Mouse (Mus musculus) natural killer cell, adult 2 months (primary cell): ENCODE data around the gene Hmgb2.
"Not testable (repeated sequence)": the region's sequence is repeated elsewhere in the genome, so short reads cannot be mapped to it uniquely, and the experiment has no call there.

Experiments used
- DNase-seq, 2 experiments: peaks; one replicate each; pipeline ENCODE4 v3.0.0; 2022; ENCODE audit warnings: low spot score in 2 of 2

Hmgb2 gene

DNA sequence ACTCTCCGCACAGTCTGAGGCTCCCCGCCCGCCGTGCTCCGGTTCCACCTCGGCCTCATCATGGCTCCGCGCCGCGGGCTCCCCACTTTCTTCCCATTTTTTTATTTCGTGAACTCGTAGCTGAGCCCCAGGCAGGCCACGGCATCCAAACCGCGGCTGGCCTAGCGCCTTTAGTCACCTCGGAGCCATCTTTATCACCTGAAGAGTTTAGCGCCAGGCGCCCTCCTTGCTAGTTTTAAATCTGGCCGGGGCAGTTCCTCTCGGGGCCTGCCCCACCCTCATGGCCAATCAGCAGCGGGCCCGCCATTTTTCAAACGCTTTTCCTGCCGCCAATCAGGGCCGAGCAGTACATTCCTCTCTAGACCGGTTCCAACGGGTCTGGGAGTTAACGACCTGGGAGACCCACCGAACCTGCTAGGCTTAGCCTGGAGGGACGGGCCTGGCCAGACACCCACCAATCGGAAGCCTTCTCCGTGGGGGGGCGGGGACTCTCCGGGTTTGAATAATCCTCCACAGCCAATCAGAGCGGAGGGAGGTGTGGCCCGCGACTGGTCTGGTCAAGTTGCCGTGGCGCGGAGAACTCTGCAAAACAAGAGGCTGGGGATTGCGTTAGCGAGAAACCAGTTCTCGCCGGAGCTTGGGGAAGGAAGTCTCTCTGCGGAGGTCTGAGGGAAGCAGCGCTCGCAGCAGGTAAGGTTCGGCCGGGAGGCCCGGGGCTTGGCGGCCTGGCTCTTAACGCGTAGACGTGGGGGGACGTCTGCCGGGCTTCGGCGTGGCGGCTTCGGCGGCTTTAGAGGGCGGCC, at the start of gene Hmgb2:
Gene Hmgb2 (plus strand): TSS at position 592 of the 803 bp plus-strand sequence.
- DNase-seq: peak; percentile 100

DNA sequence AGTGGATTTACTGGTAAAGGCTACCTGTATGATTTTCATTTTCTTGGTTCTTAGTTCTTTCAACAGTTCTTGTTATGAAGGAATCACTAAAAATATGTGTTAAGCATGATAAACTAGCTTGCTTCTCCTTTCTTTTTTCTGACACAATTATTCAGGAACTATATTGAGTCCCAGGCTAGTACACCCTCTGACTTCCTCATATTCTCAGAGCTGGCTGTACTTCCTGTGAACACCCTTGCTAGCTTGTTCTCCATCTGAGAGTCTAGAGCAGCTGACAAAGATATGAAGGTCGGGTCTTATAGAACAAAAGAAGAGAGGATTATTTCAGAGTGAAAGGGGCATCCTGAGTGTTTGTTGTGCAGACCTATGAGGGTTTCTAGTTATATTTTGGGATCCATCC, 48.9 kb upstream of the Hmgb2 start:
- DNase-seq: no peak

- no peak for DNase-seq
Measured at GRCm38 (mm10) chr8:57463757-57464156, 48.0 kb upstream of the Hmgb2 start.

- no peak for DNase-seq
Measured at GRCm38 (mm10) chr8:57468624-57469023, 43.1 kb upstream of the Hmgb2 start.

- no peak for DNase-seq
Measured at GRCm38 (mm10) chr8:57470863-57471262, 40.8 kb upstream of the Hmgb2 start.

DNA sequence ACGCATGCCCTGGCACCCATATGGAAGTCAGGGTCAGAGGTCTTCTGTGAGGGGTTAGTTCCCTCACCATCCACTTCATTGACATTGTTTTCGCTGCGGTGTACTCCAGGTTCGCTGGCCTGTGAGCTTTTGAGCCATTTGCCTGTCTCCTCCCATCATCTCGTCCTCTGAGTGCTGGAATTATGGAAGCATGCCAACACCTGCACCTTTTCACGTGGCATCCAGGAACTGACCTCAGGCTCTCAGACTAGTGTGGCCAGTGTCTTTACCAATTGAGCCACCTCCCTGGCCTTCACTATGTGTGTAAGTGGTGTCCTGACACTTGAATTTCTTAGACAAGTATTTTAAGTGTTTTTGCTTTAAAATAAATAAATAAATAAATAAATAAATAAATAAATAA, 38.0 kb upstream of the Hmgb2 start:
- DNase-seq: no peak

DNA sequence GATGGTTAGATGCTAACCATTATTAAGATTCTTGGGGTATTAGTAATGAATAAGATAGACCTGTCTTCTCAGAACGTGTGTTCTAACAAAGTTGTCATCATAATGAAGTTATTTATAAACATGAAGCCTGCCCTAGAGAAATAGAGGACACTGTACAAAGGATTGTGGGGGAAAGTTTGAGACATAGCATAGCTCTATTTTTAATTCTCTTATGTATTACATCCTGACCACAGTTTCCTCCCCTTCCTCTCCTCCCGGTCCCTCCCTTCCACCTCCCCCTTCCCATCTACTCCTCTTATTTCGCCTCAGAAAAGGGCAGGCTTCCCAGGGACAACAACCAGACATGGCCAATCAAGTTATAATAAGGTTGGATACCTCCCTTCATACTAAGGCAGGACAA, 33.3 kb upstream of the Hmgb2 start:
- no peak for DNase-seq

GRCm38 (mm10) chr8:57479700-57480099, 32.0 kb upstream of the Hmgb2 start:
- no peak for DNase-seq

GRCm38 (mm10) chr8:57480606-57481005, 31.1 kb upstream of the Hmgb2 start:
- no peak for DNase-seq

DNA sequence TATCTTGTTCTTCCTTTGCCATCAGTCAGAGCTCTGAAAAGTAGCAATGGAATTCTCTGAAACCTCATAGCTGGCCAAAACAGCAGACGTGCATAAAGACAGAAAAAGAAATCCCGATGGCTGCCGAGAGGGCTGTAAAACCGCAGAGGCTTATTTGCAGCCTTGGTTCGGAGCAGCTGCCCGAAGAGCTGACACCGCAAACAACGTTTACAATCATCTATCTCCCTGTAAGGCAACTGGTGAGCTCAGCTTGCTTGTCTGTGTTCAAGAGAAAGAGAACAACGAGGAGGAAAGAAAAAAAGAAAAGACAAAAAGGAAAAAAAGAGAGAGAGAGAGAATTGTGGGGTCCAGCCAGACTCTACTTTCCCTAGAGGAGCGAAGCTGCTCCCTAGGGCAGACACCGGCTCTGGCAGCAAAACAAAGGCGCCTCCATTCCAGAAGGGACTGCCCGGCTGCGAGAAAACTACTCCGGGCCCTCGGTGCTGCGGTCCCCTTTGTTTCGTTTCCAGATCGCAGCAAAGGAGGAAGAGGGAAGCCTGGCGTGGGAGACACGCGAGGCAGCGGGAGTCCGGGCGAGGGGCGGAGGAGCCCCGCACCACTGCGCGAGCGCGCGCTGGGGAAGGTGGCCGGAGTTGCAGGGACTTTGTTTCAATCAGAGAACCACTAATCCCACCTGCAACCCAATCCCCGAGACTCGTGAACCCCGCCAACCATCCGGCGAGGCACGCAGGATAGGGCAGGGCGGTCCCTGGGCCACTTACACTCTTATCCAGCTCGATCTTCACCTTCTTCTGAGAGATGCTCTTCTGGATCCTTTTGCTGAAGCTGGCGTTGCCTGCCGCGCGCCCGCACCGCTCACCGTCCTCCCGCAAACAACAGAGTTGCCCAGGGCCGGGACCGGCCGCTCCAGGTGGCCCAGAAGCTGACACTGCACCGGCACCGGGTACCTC, 24.9 kb upstream of the Hmgb2 start:
- peak in 1 of 2 experiments; percentile 7 for DNase-seq

- peak; percentile 97 to 98 for DNase-seq
Measured at GRCm38 (mm10) chr8:57487441-57488155, 24.1 kb upstream of the Hmgb2 start, which contains the start of gene Sap30. Gene Sap30, minus strand, starts transcription at chr8:57487860.

- DNase-seq: peak; percentile 55 to 70
Measured at GRCm38 (mm10) chr8:57488312-57488765, 23.4 kb upstream of the Hmgb2 start.

DNA sequence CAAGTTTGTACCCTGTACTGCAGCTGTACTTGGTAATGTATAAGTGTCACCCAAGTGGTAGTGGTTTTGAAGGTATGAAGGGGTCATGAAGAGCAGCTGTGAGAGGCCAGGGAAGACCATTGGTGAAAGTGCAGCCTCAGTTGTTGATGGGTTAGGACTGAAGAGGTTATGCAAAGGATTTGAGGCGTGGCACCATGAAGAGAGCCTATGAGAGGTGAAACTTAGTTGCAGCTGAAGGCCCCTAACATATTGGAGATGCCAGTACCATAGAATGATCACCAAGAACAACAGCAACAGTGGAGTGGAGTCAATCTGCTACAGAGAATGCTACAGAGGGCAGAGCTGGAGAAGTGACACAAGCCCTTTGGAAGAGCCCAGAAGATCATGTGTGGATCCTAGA, 22.3 kb upstream of the Hmgb2 start:
- no peak for DNase-seq

DNA sequence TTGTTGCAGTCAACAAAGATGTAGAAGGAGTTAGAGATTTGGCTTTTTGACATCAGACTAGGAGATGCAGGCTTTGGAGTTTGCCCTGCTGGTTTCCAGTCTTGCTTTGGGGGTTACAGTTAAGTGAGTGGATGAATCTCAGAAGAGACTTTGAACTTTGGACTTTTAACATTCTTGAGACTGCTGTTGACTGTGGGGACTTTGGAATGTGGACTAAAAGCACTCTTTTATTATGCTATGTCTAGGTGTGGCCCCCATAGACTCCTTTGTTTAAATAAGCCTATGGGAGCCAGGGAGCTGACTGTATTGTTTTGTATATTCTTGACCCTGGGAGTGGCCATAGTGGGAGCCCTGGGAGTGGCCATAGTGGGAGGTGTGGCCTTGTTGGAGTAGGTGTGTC, 21.8 kb upstream of the Hmgb2 start:
- DNase-seq: no peak

DNA sequence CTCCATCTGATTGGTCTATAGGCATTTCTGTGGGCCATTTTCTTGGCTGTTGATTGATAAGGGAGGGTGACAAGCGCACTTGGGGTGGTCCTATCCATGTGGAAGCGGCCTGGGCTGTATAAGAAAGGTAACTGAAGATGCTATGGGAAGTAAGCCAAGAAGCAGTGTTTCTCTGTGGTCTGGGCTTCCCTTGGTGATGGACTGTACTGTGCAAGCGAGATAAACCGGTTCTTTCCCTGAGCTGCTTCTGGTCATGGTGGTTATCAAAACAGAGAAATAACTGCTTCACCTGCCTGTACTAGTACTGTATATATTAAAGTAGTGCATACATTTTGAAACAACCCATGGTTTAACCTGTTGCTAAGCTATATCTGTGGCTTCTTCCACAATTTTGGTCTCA, 19.8 kb upstream of the Hmgb2 start:
- DNase-seq: no peak

DNA sequence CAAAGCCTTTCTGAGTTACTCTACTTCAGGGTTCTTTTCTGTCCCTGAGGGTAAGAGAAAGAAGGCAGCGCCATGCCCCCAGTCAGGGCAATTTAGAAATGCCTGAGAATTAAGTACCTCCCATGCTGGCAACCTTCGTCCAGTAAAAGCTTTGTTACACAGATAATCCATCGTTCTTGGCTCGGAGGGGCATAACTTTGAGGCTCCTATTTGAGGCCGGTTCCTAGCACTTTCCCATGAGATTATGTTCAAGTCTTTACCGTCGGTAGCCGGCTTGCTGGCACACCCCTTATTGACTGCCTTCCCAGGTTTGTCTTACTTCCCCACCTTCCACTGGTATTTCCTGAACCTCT, 13.2 kb upstream of the Hmgb2 start:
- no peak for DNase-seq

DNA sequence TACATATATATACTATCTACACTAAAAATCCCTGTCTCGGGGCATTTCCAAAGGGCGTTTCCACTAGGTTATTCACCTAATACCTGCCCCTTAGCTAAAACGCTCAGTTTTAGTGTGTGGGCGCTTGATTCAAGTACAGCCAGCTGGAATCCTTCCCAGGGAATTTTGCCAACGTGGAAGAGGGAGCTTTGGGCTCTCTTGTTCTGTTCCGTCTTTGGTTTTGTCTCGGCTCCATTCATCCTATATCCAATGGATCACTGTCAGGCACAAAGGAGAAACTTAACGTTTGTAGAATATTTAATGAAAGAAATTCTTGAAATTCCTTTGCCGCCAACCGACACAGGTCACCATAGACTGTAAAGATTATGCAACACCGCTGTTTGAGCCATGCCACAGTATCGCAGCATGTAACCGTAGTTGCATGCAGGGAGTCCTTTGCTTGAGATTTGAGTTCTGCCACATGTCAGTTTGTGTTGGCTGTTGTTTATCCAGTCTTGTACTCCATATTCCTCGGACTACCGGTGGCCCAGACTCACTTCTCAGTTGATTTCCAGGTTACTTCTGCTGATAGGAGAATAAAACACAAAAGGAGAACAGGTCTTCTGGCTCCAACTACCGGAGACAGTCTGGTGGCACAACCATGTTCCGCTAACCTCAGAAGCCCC, 12.7 kb upstream of the Hmgb2 start:
- no peak for DNase-seq

GRCm38 (mm10) chr8:57503641-57504040, 8.1 kb upstream of the Hmgb2 start:
- DNase-seq: peak; percentile 69 to 82

GRCm38 (mm10) chr8:57505500-57505899, 6.2 kb upstream of the Hmgb2 start:
- not testable (repeated sequence) for DNase-seq

DNA sequence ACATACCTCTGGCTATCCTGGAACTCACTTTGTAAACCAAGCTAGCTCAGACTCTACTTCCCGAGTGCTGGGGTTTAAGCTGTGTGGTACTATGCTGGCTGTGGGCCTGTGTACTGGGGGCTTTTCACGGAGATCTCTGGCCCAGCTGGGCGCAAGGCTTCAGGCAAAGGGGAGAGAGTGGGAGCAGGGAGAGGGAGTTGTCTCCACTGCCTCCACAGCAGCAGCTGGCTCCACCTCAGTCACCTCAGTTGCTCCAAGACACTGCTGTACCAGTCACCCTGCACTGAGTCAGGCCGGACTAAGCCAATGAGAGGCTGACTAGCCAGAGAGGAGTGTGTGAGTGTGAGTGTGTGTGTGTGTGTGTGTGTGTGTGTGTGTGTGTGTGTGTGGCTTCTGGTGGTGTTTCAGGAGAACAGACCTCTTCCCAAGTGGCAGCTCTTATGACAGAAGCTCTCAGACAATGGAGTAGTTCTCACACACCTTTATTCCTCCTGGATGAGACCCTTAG, 4.1 kb upstream of the Hmgb2 start:
- DNase-seq: no peak

GRCm38 (mm10) chr8:57508657-57509056, 3.0 kb upstream of the Hmgb2 start:
- no peak for DNase-seq
